Mouse (Mus musculus) heart, postnatal 0 days (tissue): ENCODE data around the gene Mcat.

Experiments
- CTCF ChIP-seq: IDR thresholded peaks from 2 replicates; pipeline ENCODE4 v1.5.1; 2016; ENCODE audit warnings: antibody characterized with exemption, control low read depth, low read depth
- EP300 ChIP-seq: IDR thresholded peaks from 2 replicates; pipeline ENCODE4 v1.6.1; 2016; ENCODE audit warnings: antibody characterized with exemption, low read depth

DNA sequence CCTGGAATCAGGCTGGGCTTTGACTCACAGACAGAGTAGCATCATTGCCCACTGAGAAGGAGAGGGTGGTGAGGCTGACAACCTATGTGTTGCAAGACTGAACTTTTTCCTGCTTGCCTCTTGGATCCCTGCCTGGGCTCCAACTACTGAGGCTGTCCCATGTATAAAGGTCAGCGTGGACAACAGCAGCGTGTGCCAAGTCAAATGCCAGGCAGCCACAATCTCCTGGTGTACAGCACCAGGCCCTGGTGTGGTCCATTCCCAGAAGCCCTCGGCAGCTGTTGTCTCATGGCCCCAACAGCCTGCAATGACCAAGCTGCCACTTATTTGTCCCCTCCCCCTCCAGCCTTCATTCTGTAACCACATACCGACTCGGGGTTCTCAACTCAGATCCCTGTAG lies 8.0 kb upstream of the Mcat start:
- TF ChIP-seq CTCF = no peak
- TF ChIP-seq EP300 = no peak
